Mouse (Mus musculus): ENCODE measurements around the gene Abhd2. TPM values are rescaled to one million over a fixed set of nuclear protein-coding genes. Genes with fewer than 3 reads are reported as not detected.

Gene Abhd2
- 39.1 and 45.4 TPM in 2 replicates for total RNA-seq (2017)

- ATAC-seq (replicated peaks in 1 of 2; ENCODE audit: insufficient read depth in 1 of 2, low FRiP score in 2 of 2, low TSS enrichment in 1 of 2, low read depth in 1 of 2, poor library complexity in 2 of 2, severe bottlenecking in 2 of 2) = peak; percentile 93 to 95
Observed at GRCm38 (mm10) chr7:79272789-79273718, at the start of gene Abhd2. Gene Abhd2, plus strand, starts transcription at chr7:79273199.

- ATAC-seq (replicated peaks in 1 of 2; ENCODE audit: insufficient read depth in 1 of 2, low FRiP score in 2 of 2, low TSS enrichment in 1 of 2, low read depth in 1 of 2, poor library complexity in 2 of 2, severe bottlenecking in 2 of 2) = no peak
Observed at GRCm38 (mm10) chr7:79225477-79225876, 47.5 kb upstream of the Abhd2 start.

GRCm38 (mm10) chr7:79226172-79226571 is 46.8 kb upstream of the Abhd2 start:
- no peak for ATAC-seq (replicated peaks in 1 of 2; ENCODE audit: insufficient read depth in 1 of 2, low FRiP score in 2 of 2, low TSS enrichment in 1 of 2, low read depth in 1 of 2, poor library complexity in 2 of 2, severe bottlenecking in 2 of 2)

- no peak for ATAC-seq (replicated peaks in 1 of 2; ENCODE audit: insufficient read depth in 1 of 2, low FRiP score in 2 of 2, low TSS enrichment in 1 of 2, low read depth in 1 of 2, poor library complexity in 2 of 2, severe bottlenecking in 2 of 2)
Observed at GRCm38 (mm10) chr7:79226834-79227486, 46.0 kb upstream of the Abhd2 start.

GRCm38 (mm10) chr7:79228471-79228870 is 44.5 kb upstream of the Abhd2 start:
- ATAC-seq (replicated peaks in 1 of 2; ENCODE audit: insufficient read depth in 1 of 2, low FRiP score in 2 of 2, low TSS enrichment in 1 of 2, low read depth in 1 of 2, poor library complexity in 2 of 2, severe bottlenecking in 2 of 2) = peak; percentile 58 to 67

- ATAC-seq (replicated peaks in 1 of 2; ENCODE audit: insufficient read depth in 1 of 2, low FRiP score in 2 of 2, low TSS enrichment in 1 of 2, low read depth in 1 of 2, poor library complexity in 2 of 2, severe bottlenecking in 2 of 2) = peak; percentile 63 to 68; a peak in 2 of 4 replicates
Observed at GRCm38 (mm10) chr7:79231577-79231976, 41.4 kb upstream of the Abhd2 start.

- ATAC-seq (replicated peaks in 1 of 2; ENCODE audit: insufficient read depth in 1 of 2, low FRiP score in 2 of 2, low TSS enrichment in 1 of 2, low read depth in 1 of 2, poor library complexity in 2 of 2, severe bottlenecking in 2 of 2) = peak; percentile 23 to 59; a peak in 1 of 4 replicates
Observed at GRCm38 (mm10) chr7:79232048-79232447, 41.0 kb upstream of the Abhd2 start.

- no peak for ATAC-seq (replicated peaks in 1 of 2; ENCODE audit: insufficient read depth in 1 of 2, low FRiP score in 2 of 2, low TSS enrichment in 1 of 2, low read depth in 1 of 2, poor library complexity in 2 of 2, severe bottlenecking in 2 of 2)
Observed at GRCm38 (mm10) chr7:79238741-79239140, 34.3 kb upstream of the Abhd2 start.

- no peak for ATAC-seq (replicated peaks in 1 of 2; ENCODE audit: insufficient read depth in 1 of 2, low FRiP score in 2 of 2, low TSS enrichment in 1 of 2, low read depth in 1 of 2, poor library complexity in 2 of 2, severe bottlenecking in 2 of 2)
Observed at GRCm38 (mm10) chr7:79241931-79242625, 30.9 kb upstream of the Abhd2 start.

- ATAC-seq (replicated peaks in 1 of 2; ENCODE audit: insufficient read depth in 1 of 2, low FRiP score in 2 of 2, low TSS enrichment in 1 of 2, low read depth in 1 of 2, poor library complexity in 2 of 2, severe bottlenecking in 2 of 2) = no peak
Observed at GRCm38 (mm10) chr7:79243236-79243635, 29.8 kb upstream of the Abhd2 start.

GRCm38 (mm10) chr7:79246039-79246670 is 26.8 kb upstream of the Abhd2 start:
- ATAC-seq (replicated peaks in 1 of 2; ENCODE audit: insufficient read depth in 1 of 2, low FRiP score in 2 of 2, low TSS enrichment in 1 of 2, low read depth in 1 of 2, poor library complexity in 2 of 2, severe bottlenecking in 2 of 2) = peak; percentile 57 to 72; a peak in 3 of 4 replicates

- ATAC-seq (replicated peaks in 1 of 2; ENCODE audit: insufficient read depth in 1 of 2, low FRiP score in 2 of 2, low TSS enrichment in 1 of 2, low read depth in 1 of 2, poor library complexity in 2 of 2, severe bottlenecking in 2 of 2) = no peak
Observed at GRCm38 (mm10) chr7:79247408-79247807, 25.6 kb upstream of the Abhd2 start.

GRCm38 (mm10) chr7:79247881-79248389 is 25.1 kb upstream of the Abhd2 start:
- ATAC-seq (replicated peaks in 1 of 2; ENCODE audit: insufficient read depth in 1 of 2, low FRiP score in 2 of 2, low TSS enrichment in 1 of 2, low read depth in 1 of 2, poor library complexity in 2 of 2, severe bottlenecking in 2 of 2) = peak; percentile 40 to 48; a peak in 3 of 4 replicates

GRCm38 (mm10) chr7:79249581-79249980 is 23.4 kb upstream of the Abhd2 start:
- ATAC-seq (replicated peaks in 1 of 2; ENCODE audit: insufficient read depth in 1 of 2, low FRiP score in 2 of 2, low TSS enrichment in 1 of 2, low read depth in 1 of 2, poor library complexity in 2 of 2, severe bottlenecking in 2 of 2) = no peak

GRCm38 (mm10) chr7:79254248-79254888 is 18.6 kb upstream of the Abhd2 start:
- ATAC-seq (replicated peaks in 1 of 2; ENCODE audit: insufficient read depth in 1 of 2, low FRiP score in 2 of 2, low TSS enrichment in 1 of 2, low read depth in 1 of 2, poor library complexity in 2 of 2, severe bottlenecking in 2 of 2) = no peak

GRCm38 (mm10) chr7:79255350-79255749 is 17.6 kb upstream of the Abhd2 start:
- no peak for ATAC-seq (replicated peaks in 1 of 2; ENCODE audit: insufficient read depth in 1 of 2, low FRiP score in 2 of 2, low TSS enrichment in 1 of 2, low read depth in 1 of 2, poor library complexity in 2 of 2, severe bottlenecking in 2 of 2)

- no peak for ATAC-seq (replicated peaks in 1 of 2; ENCODE audit: insufficient read depth in 1 of 2, low FRiP score in 2 of 2, low TSS enrichment in 1 of 2, low read depth in 1 of 2, poor library complexity in 2 of 2, severe bottlenecking in 2 of 2)
Observed at GRCm38 (mm10) chr7:79255752-79256151, 17.2 kb upstream of the Abhd2 start.
